Mouse (Mus musculus): ENCODE results near the gene Edrf1. TPM values are rescaled to one million over a fixed set of nuclear protein-coding genes. Genes with fewer than 3 reads are reported as not detected.
A peak's percentile ranks its signal among the peaks of the same experiment; 100 is the strongest.

Gene Edrf1
- polyA plus RNA-seq, 1 experiment, result not detected

DNA sequence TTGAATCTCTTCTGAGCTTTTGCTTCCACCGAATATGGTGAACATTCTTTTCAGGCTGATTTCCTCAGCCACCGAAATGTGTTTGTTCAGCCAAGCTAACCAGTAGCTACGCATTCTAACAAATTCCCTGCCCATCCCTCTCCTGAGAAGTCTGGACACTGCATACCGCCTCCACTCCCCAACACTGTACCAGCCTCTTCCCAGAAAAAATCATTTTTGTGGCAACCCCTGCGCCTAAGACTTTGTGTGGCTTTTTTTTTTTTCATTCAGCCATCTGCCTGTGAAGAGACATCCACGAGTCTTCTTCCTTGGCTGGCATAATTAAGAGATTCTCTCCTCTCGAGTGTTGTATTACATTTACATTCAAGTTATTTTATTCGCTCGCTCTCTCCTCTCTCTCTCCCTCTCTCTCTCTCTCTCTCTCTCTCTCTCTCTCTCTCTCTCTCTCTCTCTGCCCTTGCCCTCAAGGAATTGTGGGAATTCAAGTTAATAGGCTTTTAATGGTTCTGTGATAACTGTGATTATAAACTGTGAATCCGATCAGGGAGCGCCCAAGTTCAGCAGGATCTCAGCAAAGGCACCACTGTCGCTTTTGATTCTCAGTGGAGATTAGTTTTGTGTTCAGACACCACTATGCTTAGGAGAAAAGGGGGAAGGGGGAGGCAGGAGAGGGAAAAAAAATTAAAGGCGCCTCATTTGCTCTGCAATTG lies 28.6 kb upstream of the Edrf1 start:
- WGBS, result 16% methylated on average over 13 of the region's 13 CpGs
- Histone ChIP-seq H3K27ac (ENCODE audit: insufficient read depth, low read depth, low read length) (peak overlapping the region; percentile 92), H3K4me1 (ENCODE audit: control insufficient read depth, insufficient read depth, low read length) (peaks cover 10% of the 10 kb centered on the region; the same call in 1 of the 2 replicates), H3K4me3 (ENCODE audit: insufficient read depth, low read depth, low read length) (peak overlapping the region; percentile 14; the same call in 1 of the 2 replicates)
- TF ChIP-seq CTCF (IDR thresholded peaks at IDR 0.05; ENCODE audit: insufficient read depth, low read depth, low read length) (no peak), POLR2A (IDR thresholded peaks at IDR 0.05; ENCODE audit: insufficient read depth, low read depth, low read length) (no peak)

DNA sequence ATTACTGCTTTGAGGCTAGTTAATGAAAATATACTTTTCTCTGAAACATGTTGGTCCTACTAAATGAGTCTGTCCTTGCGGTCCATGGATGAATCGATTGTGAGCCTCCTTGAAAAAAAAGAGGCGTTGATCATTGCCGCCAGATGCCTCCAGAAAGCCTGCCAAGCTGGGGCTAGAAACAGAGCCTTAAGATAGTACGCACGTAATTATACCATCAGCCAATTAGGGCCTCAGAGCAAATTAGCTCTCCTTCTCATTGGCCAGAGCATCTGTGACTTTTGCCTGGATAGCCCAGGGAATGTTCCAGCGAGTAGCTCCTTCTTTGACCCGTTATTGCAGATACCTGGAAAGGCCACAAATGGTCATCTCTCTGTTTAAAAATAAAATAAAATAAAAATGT lies 27.8 kb upstream of the Edrf1 start:
- Histone ChIP-seq H3K27ac (ENCODE audit: insufficient read depth, low read depth, low read length) (peak overlapping the region; percentile 92), H3K4me3 (ENCODE audit: insufficient read depth, low read depth, low read length) (no peak overlapping the region), H3K4me1 (ENCODE audit: control insufficient read depth, insufficient read depth, low read length) (peaks cover 10% of the 10 kb centered on the region; the same call in 1 of the 2 replicates)
- TF ChIP-seq POLR2A (IDR thresholded peaks at IDR 0.05; ENCODE audit: insufficient read depth, low read depth, low read length) (no peak), CTCF (IDR thresholded peaks at IDR 0.05; ENCODE audit: insufficient read depth, low read depth, low read length) (no peak)
- WGBS, result 24% methylated on average over 8 of the region's 8 CpGs

DNA sequence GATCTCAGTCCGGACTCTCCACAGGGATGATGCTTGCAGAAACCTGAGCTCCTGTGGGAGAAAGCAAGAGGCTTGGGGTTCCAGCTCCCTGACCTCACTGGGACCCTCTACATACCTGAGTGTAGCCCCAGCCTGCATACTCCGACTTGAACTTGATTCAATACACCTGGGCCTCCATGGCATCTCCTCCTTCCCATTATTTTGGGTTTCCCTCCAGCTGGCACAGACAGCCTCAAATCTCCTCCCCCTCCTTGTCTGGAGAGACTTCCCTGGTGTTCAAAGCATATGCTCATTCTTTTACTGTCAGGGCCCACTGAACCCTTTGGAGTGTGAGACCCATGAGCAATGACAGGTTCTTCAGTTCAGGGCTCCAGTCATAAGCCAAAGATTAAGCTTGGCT lies 24.4 kb upstream of the Edrf1 start:
- Histone ChIP-seq H3K4me1 (ENCODE audit: control insufficient read depth, insufficient read depth, low read length) (peaks cover 6% of the 10 kb centered on the region; the same call in 1 of the 2 replicates), H3K27ac (ENCODE audit: insufficient read depth, low read depth, low read length) (no peak overlapping the region), H3K4me3 (ENCODE audit: insufficient read depth, low read depth, low read length) (no peak overlapping the region)
- WGBS, result 84% methylated on average over 2 of the region's 2 CpGs
- TF ChIP-seq POLR2A (IDR thresholded peaks at IDR 0.05; ENCODE audit: insufficient read depth, low read depth, low read length) (no peak), CTCF (IDR thresholded peaks at IDR 0.05; ENCODE audit: insufficient read depth, low read depth, low read length) (no peak)

DNA sequence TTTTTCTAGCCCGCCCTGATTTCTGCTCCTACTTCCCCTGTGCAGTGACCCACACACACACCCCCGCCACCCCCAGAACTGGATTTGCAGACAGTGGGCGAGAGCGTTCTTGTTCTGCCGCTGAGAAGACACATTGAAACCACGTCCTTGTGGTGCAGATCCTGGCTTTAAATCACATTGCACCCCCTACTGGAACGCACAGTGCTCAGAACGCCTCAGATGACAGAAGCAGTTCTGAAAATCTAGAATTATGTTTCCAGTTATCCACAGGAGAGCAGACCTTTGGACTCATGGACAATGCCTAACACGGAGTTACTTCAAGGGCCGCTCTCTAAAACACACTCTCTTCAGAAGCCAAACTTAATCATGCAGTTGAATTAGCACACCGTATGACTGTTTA lies 16.6 kb upstream of the Edrf1 start:
- Histone ChIP-seq H3K4me1 (ENCODE audit: control insufficient read depth, insufficient read depth, low read length) (no peaks in the 10 kb centered on the region), H3K27ac (ENCODE audit: insufficient read depth, low read depth, low read length) (no peak overlapping the region), H3K4me3 (ENCODE audit: insufficient read depth, low read depth, low read length) (no peak overlapping the region)
- no peak for TF ChIP-seq POLR2A (IDR thresholded peaks at IDR 0.05; ENCODE audit: insufficient read depth, low read depth, low read length)
- peak; percentile 27; the same call in 1 of the 2 replicates for TF ChIP-seq CTCF (IDR thresholded peaks at IDR 0.05; ENCODE audit: insufficient read depth, low read depth, low read length)
- WGBS, result 16% methylated on average over 11 of the region's 11 CpGs

DNA sequence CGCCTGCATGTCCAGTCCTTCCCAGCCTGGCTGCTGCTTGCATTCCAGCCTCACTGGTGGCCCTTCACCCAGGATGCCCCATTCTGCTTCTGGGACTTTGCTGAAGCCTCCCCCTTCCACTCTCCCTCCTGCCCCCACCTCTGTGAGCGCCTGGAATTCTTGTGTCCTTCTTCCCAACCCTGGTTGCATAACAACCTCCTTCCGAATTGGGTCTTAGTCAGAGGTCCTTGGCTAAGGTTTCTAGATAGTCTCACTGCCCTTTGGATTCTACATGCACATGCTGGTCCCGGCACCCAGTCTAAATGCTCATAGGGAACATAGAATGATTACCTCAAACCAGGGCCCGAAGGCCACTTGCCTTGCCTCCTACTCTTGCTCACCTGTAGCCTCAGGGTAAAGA lies 14.1 kb upstream of the Edrf1 start:
- Histone ChIP-seq H3K27ac (ENCODE audit: insufficient read depth, low read depth, low read length) (no peak overlapping the region), H3K4me1 (ENCODE audit: control insufficient read depth, insufficient read depth, low read length) (no peaks in the 10 kb centered on the region), H3K4me3 (ENCODE audit: insufficient read depth, low read depth, low read length) (no peak overlapping the region)
- 95% methylated on average over 5 of the region's 5 CpGs for WGBS
- TF ChIP-seq POLR2A (IDR thresholded peaks at IDR 0.05; ENCODE audit: insufficient read depth, low read depth, low read length) (no peak), CTCF (IDR thresholded peaks at IDR 0.05; ENCODE audit: insufficient read depth, low read depth, low read length) (no peak)

DNA sequence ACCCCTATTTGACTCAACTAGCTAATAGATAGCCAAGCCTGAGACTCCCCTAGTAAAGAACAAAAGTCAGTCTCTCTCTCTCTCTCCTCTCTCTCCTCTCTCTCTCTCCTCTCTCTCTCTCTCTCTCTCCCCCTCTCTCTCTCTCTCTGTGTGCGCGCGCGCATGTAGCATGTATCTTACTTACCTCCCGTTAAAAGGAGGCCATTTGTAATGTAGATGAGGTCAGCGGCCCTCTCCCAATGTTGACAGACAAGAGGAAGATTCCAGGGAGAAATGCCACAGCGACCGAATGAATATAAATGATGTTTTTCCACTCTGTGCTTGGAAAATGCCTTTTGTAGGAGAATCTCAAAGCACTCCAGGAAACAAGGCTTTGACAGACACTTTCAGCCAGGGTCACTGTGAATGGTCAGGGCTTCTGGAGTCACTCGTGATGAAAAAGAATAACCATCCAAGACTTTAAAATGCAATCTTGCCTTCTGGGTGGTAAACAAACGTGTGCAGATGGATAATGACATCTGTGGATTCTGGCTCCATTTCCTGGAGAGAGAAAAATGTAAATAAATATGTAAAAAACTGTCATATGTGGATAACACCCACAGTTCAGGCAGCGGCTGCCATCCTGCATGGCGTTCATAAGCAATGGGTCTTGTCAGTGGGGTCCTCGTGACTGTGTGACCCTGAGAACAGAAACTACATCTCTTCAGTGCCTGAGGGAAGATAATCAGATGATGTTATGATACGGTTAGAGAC lies 10.0 kb upstream of the Edrf1 start:
- Histone ChIP-seq H3K4me3 (ENCODE audit: insufficient read depth, low read depth, low read length) (no peak overlapping the region), H3K4me1 (ENCODE audit: control insufficient read depth, insufficient read depth, low read length) (no peaks in the 10 kb centered on the region), H3K27ac (ENCODE audit: insufficient read depth, low read depth, low read length) (no peak overlapping the region)
- no peak for TF ChIP-seq CTCF (IDR thresholded peaks at IDR 0.05; ENCODE audit: insufficient read depth, low read depth, low read length)
- TF ChIP-seq POLR2A (IDR thresholded peaks at IDR 0.05; ENCODE audit: insufficient read depth, low read depth, low read length), result no peak
- 74% methylated on average over 14 of the region's 14 CpGs for WGBS

DNA sequence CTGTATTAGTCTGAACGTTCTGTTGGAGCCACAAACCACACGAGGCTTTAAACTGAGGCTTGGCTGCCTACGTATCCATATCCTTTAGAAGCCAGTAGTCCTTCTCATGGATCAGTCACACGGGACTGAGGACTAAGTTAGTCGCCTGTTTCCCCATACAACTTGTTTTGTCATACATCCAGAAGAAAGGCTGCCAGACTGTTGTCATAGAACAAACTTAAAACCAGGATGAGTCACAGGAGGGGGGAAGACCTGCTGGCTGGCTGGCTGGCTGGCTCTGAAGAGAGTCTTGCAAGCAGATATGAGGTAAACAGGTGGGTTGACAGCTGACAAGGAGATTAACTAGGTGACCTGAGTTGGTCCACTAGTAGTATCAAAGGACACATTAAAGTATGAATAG lies 6.5 kb upstream of the Edrf1 start:
- Histone ChIP-seq H3K4me3 (ENCODE audit: insufficient read depth, low read depth, low read length) (no peak overlapping the region), H3K4me1 (ENCODE audit: control insufficient read depth, insufficient read depth, low read length) (no peaks in the 10 kb centered on the region), H3K27ac (ENCODE audit: insufficient read depth, low read depth, low read length) (no peak overlapping the region)
- TF ChIP-seq CTCF (IDR thresholded peaks at IDR 0.05; ENCODE audit: insufficient read depth, low read depth, low read length), result no peak
- TF ChIP-seq POLR2A (IDR thresholded peaks at IDR 0.05; ENCODE audit: insufficient read depth, low read depth, low read length), result no peak
- WGBS, result 87% methylated on average over 5 of the region's 5 CpGs

DNA sequence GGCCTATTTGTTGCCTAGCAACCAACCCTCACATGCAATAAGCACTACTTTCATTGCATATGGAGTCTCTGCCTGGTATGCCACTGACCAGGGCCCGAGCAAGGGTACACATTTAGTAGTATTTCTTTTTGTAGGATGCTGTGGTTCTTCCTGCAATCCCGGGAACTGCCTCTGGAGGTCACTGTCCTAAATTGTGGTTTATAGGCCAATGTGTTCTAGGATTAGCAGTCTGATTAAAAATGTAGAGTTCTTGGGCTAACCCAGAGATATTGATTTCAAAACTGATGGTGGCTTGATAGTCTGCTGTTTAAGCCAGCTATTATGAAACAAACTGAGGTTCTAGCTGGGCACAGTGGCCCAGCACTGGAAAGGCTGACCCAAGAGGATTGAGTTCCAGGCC lies 4.9 kb upstream of the Edrf1 start:
- H3K4me1 ChIP-seq (ENCODE audit: control insufficient read depth, insufficient read depth, low read length), result no peaks in the 10 kb centered on the region; the same call in 1 of the 2 replicates
- no peak overlapping the region for H3K27ac ChIP-seq (ENCODE audit: insufficient read depth, low read depth, low read length)
- 26% methylated on average over 2 of the region's 2 CpGs for WGBS
- no peak overlapping the region for H3K4me3 ChIP-seq (ENCODE audit: insufficient read depth, low read depth, low read length)
- no peak for TF ChIP-seq CTCF (IDR thresholded peaks at IDR 0.05; ENCODE audit: insufficient read depth, low read depth, low read length)
- no peak for TF ChIP-seq POLR2A (IDR thresholded peaks at IDR 0.05; ENCODE audit: insufficient read depth, low read depth, low read length)
